Mouse (Mus musculus) lung, adult 10 weeks (tissue): ENCODE results near the gene Vmn2r32. TPM values are rescaled to one million over a fixed set of nuclear protein-coding genes. Genes with fewer than 3 reads are reported as not detected.

ENCODE experiments used
- polyA plus RNA-seq: library from polyadenylated mRNA; stranded (reverse); fragments of 350-450 nt; fragmentation: Illumina TruSeq; extraction: RNeasy Lipid Tissue Mini Kit (QIAGEN cat#74804); gene quantifications from one replicate; pipeline ENCODE4 v1.2.3, GENCODE M21; 2014; ENCODE audit warnings: low read depth, low replicate concordance; ENCODE audit not compliant: insufficient read depth

The Vmn2r32 gene
- not detected for polyA plus RNA-seq

GRCm38 (mm10) chr7:7479918-7480317, at the start of gene Vmn2r32:
TSS of gene Vmn2r32 (minus strand) at chr7:7480018.

Other genes with a start within 250 kb of the Vmn2r32 start
- gene Vmn2r29, start 232.7 kb downstream of the Vmn2r32 start, polyA plus RNA-seq, result 0.37 TPM
- 3.3 TPM for gene Gm45844, start 201.7 kb downstream of the Vmn2r32 start, polyA plus RNA-seq
- gene Clcn4, start 179.2 kb downstream of the Vmn2r32 start, polyA plus RNA-seq, result 20.3 TPM
- not detected for gene Vmn2r30, start 142.4 kb downstream of the Vmn2r32 start, polyA plus RNA-seq
- gene Gm45783, start 105.4 kb downstream of the Vmn2r32 start, polyA plus RNA-seq, result not detected
- not detected for gene Vmn2r31, start 80.3 kb downstream of the Vmn2r32 start, polyA plus RNA-seq
- not detected for gene Vmn2r33, start 86.8 kb upstream of the Vmn2r32 start, polyA plus RNA-seq
- not detected for gene Vmn2r34, start 209.5 kb upstream of the Vmn2r32 start, polyA plus RNA-seq